In the genomic region with DNA sequence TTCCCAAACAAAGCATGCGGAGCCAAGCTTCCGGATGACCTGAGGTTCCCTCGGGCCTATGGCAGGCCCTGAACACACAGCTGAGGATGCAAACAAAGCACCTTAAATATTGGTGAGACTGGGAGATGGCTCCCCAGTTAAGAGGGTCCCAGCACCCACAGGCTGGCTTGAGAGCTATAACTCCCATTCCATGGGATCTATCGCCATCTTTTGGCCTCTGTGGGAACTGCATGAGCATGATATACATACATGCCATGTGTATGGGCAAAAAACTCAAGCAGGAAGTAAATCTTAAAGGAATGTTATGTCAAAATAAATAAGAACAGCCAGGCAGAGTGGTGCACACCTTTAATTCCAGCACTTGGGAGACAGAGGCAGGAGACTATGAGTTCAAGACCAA, we compare ENCODE assay signal across 8 mouse cellular contexts. TPM values are rescaled to one million over a fixed set of nuclear protein-coding genes. Genes with fewer than 3 reads are reported as not detected.
A peak's percentile ranks its signal among the peaks of the same experiment; 100 is the strongest.
DNase-seq lines count a peak whose midpoint lies in the region; ATAC-seq and TF ChIP-seq lines count a peak whose summit lies in the region.
"Had no signal": no experiment of that assay in that cellular context is flagged by ENCODE, and none has a peak within 500 bp of the region (broad histone marks: within the 10 kb centered on the region; RNA-seq: fewer than 3 reads in every experiment).

No protein-coding gene starts in this region.

- no peaks in the 10 kb centered on the region for H3K27me3 ChIP-seq in kidney, embryonic 14.5 days (ENCODE audit: control insufficient read depth, insufficient read depth, low read length)
- H3K27me3 ChIP-seq in E14TG2a.4 (ENCODE audit: insufficient read depth, low read length) = no peaks in the 10 kb centered on the region
- H3K27me3 ChIP-seq: embryonic facial prominence, embryonic 13.5 days had no signal

- no peak overlapping the region for H3K4me3 ChIP-seq in kidney, embryonic 14.5 days (ENCODE audit: low read length)
- H3K4me3 ChIP-seq in E14TG2a.4 (replicated peaks; ENCODE audit: low read length) = no peak overlapping the region
- H3K4me3 ChIP-seq: embryonic facial prominence, embryonic 13.5 days had no signal

- H3K4me1 ChIP-seq in kidney, embryonic 14.5 days (ENCODE audit: control insufficient read depth, insufficient read depth, low read length) = no peaks in the 10 kb centered on the region
- H3K4me1 ChIP-seq in E14TG2a.4 (replicated peaks; ENCODE audit: low read depth, low read length) = peaks cover 28% of the 10 kb centered on the region

- H3K36me3 ChIP-seq in kidney, embryonic 14.5 days (ENCODE audit: control insufficient read depth, insufficient read depth, low read length) = no peaks in the 10 kb centered on the region
- H3K36me3 ChIP-seq in E14TG2a.4 (ENCODE audit: insufficient read depth, low read length) = 0 out of 2 replicates have a peak, but pooled peaks cover under 1% of the 10 kb centered on the region
- H3K36me3 ChIP-seq: embryonic facial prominence, embryonic 13.5 days had no signal

- TF ChIP-seq CTCF in E14TG2a.4 (conservative IDR thresholded peaks at IDR 0.05; ENCODE audit: low read length) = peak; percentile 96

- WGBS in kidney, embryonic 14.5 days = 78% methylated on average over 4 of the region's 4 CpGs

- H3K27ac ChIP-seq in kidney, embryonic 14.5 days (ENCODE audit: low read depth, low read length) = no peak overlapping the region
- H3K27ac ChIP-seq: embryonic facial prominence, embryonic 13.5 days had no signal

- peak; percentile 48 for DNase-seq in kidney, adult 18-20 months
- peak; percentile 38 for DNase-seq in adipocyte (ENCODE audit: low spot score)
- no peak for DNase-seq in urinary bladder, adult 2 months (ENCODE audit: low spot score)

- H3K4me2 ChIP-seq in kidney, embryonic 14.5 days (replicated peaks; ENCODE audit: low read depth, low read length) = no peak overlapping the region
- H3K4me2 ChIP-seq: embryonic facial prominence, embryonic 13.5 days had no signal

- H3K9me3 ChIP-seq in kidney, embryonic 14.5 days (ENCODE audit: control insufficient read depth, low read length) = no peaks in the 10 kb centered on the region; the same call in 1 of the 2 replicates
- no peaks in the 10 kb centered on the region for H3K9me3 ChIP-seq in E14TG2a.4 (ENCODE audit: low read length)

- no peak overlapping the region for H3K9ac ChIP-seq in kidney, embryonic 14.5 days (ENCODE audit: low read depth, low read length)
- H3K9ac ChIP-seq: embryonic facial prominence, embryonic 13.5 days had no signal

- no peak for ATAC-seq in kidney, embryonic 14.5 days (ENCODE audit: low FRiP score, low TSS enrichment)
- ATAC-seq in monocyte, adult 5-6 weeks (replicated peaks; ENCODE audit: insufficient number of reproducible peaks, low FRiP score, low TSS enrichment, poor library complexity, severe bottlenecking) = 0 out of 2 replicates have a peak, but pooled peaks have one; percentile 34
- no peak for ATAC-seq in megakaryocyte-erythroid progenitor cell, adult 5-6 weeks (replicated peaks; ENCODE audit: low FRiP score, low TSS enrichment, poor library complexity, severe bottlenecking)

RNA-seq across cellular contexts. Expression of a gene that starts 15.8 kb away (rescaled TPM):
- 33.7 and 38.6 TPM in 2 replicates for polyA plus RNA-seq in kidney, embryonic 14.5 days (2014; fragmentation: Nextera tagmentation; extraction: Ambion mirVana)
- total RNA-seq in monocyte, adult 5-6 weeks (2017) = 3.8 to 9.4 TPM (median 9.1 TPM) in 3 replicates
- total RNA-seq in megakaryocyte-erythroid progenitor cell, adult 5-6 weeks (2014; fragmentation: Nextera tagmentation) = 24.0 and 24.9 TPM in 2 replicates
- 3.2 and 9.0 TPM in 2 replicates for total RNA-seq in megakaryocyte-erythroid progenitor cell, adult 5-6 weeks (2017)
- 41.8 and 42.9 TPM in 2 replicates for polyA plus RNA-seq in urinary bladder, adult 2 months (2012; rRNA removed)

RNA-seq across cellular contexts. Expression of a gene that starts 37.5 kb away (rescaled TPM):
- 7.7 and 10.1 TPM in 2 replicates for polyA plus RNA-seq in kidney, embryonic 14.5 days (2014; fragmentation: Nextera tagmentation; extraction: Ambion mirVana)
- 10.1 to 17.6 TPM (median 14.0 TPM) in 3 replicates for total RNA-seq in monocyte, adult 5-6 weeks (2017)
- 7.9 and 10.2 TPM in 2 replicates for total RNA-seq in megakaryocyte-erythroid progenitor cell, adult 5-6 weeks (2014; fragmentation: Nextera tagmentation)
- total RNA-seq in megakaryocyte-erythroid progenitor cell, adult 5-6 weeks (2017) = 4.3 and 5.4 TPM in 2 replicates
- 7.3 and 18.1 TPM in 2 replicates for polyA plus RNA-seq in urinary bladder, adult 2 months (2012; rRNA removed)

RNA-seq across cellular contexts. Expression of a gene that starts 43.3 kb away (rescaled TPM):
- 20.2 and 41.7 TPM in 2 replicates for polyA plus RNA-seq in kidney, embryonic 14.5 days (2014; fragmentation: Nextera tagmentation; extraction: Ambion mirVana)
- 103 to 126 TPM (median 109 TPM) in 3 replicates for total RNA-seq in monocyte, adult 5-6 weeks (2017)
- total RNA-seq in megakaryocyte-erythroid progenitor cell, adult 5-6 weeks (2014; fragmentation: Nextera tagmentation) = 24.8 and 32.9 TPM in 2 replicates
- total RNA-seq in megakaryocyte-erythroid progenitor cell, adult 5-6 weeks (2017) = 39.8 and 39.9 TPM in 2 replicates
- polyA plus RNA-seq in urinary bladder, adult 2 months (2012; rRNA removed) = 25.6 and 28.7 TPM in 2 replicates
